Mouse (Mus musculus): ENCODE results near the gene Wnt7b. TPM values are rescaled to one million over a fixed set of nuclear protein-coding genes. Genes with fewer than 3 reads are reported as not detected.

Gene Wnt7b
- polyA plus RNA-seq, 1 experiment: not detected

DNA sequence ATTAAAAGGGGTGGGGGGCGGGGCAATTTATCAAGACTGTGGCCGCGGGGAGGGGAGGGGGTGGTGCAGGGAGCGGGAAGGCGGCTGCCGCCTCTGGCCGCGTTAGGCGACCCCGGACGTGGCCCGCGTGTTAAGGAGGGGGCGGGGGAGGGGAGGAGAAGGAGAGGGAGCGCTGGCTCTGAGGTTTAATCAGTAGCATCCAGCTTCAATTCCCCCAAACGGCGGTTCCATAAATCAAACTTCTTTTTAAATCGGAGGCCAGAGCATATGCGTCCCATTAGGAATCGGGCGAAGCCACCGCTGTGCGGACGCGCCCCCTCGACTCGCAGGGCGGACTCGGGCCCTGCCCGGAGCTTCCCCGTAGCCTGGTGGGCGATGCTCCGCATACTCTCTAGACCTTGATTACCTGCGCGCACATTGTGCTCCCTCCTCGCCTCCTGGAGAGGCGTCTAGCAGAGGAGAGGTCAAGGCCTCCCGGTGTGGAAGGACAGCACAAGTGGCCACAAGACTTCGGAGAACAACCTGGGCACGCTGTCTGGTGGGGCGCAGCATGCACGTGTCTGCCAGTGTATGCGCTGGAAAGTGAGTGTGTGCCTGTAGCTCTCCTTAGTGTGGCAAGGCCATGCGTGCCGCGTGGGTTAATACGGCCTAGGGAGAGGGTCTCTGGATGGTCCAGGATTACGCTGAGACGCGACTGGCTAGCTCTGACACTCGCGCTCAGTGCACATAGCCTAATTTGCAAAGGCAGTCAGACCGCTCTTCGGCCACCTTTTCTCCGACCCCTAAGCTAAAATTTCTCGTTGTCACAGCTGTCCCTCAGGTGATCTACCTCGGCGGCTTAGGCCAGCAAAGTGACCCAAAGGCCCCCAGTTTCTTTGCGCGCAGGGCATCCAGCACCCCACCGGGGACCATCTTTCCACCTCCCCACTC, 5.5 kb downstream of the Wnt7b start:
- Histone ChIP-seq H3K27me3 (ENCODE audit: control insufficient read depth, insufficient read depth, low read length) (peaks cover 63% of the 10 kb centered on the region), H3K36me3 (ENCODE audit: control insufficient read depth, insufficient read depth, low read length) (no peaks in the 10 kb centered on the region), H3K27ac (ENCODE audit: insufficient read depth, low read depth, low read length) (no peak overlapping the region), H3K4me1 (ENCODE audit: control insufficient read depth, insufficient read depth, insufficient read length, low read length) (peaks cover 8% of the 10 kb centered on the region), H3K4me3 (ENCODE audit: low read depth, low read length) (no peak overlapping the region)
- 4% methylated on average over 60 of the region's 61 CpGs for WGBS
- TF ChIP-seq CTCF (IDR thresholded peaks at IDR 0.05; ENCODE audit: extremely low read depth, insufficient read length, insufficient replicate concordance, low read depth, low read length) (no peak), POLR2A (IDR thresholded peaks at IDR 0.05; ENCODE audit: low read depth, low read length) (no peak)

DNA sequence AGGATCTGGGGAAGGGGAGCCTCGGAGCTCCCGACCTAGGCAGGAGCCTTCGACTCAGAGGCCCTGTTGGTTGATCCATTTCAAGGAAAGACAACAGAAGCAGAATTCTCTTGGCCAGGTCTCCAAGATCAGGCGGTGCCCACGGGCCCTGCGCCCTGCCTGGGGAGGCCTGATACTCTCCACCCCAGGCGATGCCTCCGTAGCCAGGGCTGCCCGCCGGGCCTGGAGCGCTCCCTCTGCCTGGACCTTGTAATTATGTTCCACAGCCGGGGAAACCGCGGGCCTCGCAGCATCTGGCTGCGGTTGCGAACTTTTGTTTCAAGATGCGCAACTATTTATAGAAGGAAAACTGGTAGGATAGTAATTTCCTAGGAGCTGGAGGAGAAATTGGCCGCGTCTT, 6.2 kb downstream of the Wnt7b start:
- peaks cover 2% of the 10 kb centered on the region; the same call in 1 of the 2 replicates for H3K4me1 ChIP-seq (ENCODE audit: control insufficient read depth, insufficient read depth, insufficient read length, low read length)
- WGBS: 5% methylated on average over 20 of the region's 20 CpGs
- H3K27ac ChIP-seq (ENCODE audit: insufficient read depth, low read depth, low read length): no peak overlapping the region
- H3K36me3 ChIP-seq (ENCODE audit: control insufficient read depth, insufficient read depth, low read length): no peaks in the 10 kb centered on the region
- no peak for TF ChIP-seq POLR2A (IDR thresholded peaks at IDR 0.05; ENCODE audit: low read depth, low read length)
- TF ChIP-seq CTCF (IDR thresholded peaks at IDR 0.05; ENCODE audit: extremely low read depth, insufficient read length, insufficient replicate concordance, low read depth, low read length): no peak
- no peak overlapping the region for H3K4me3 ChIP-seq (ENCODE audit: low read depth, low read length)
- H3K27me3 ChIP-seq (ENCODE audit: control insufficient read depth, insufficient read depth, low read length): peaks cover 56% of the 10 kb centered on the region

DNA sequence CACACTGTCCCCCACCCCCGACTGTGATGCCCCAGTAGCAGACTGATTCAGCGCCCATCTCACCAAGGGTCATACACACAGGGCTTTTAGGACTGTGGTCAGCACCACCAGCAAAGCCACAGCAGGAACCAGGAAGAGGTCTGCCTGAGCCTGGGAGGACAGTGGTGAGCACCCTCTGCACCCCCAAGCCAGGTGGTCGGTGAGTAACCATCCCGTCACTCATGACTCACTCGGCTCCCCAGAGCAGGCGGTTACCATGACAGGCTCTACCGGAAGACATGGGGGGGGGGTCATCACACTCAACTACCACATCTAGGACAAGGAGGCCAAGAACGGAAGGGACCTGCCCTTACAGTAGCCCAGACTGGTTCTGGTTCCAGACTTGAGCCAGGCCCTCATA, 7.7 kb downstream of the Wnt7b start:
- Histone ChIP-seq H3K27me3 (ENCODE audit: control insufficient read depth, insufficient read depth, low read length) (peaks cover 41% of the 10 kb centered on the region), H3K4me3 (ENCODE audit: low read depth, low read length) (no peak overlapping the region), H3K4me1 (ENCODE audit: control insufficient read depth, insufficient read depth, insufficient read length, low read length) (no peaks in the 10 kb centered on the region), H3K27ac (ENCODE audit: insufficient read depth, low read depth, low read length) (no peak overlapping the region), H3K36me3 (ENCODE audit: control insufficient read depth, insufficient read depth, low read length) (no peaks in the 10 kb centered on the region)
- WGBS: 70% methylated on average over 8 of the region's 8 CpGs
- TF ChIP-seq CTCF (IDR thresholded peaks at IDR 0.05; ENCODE audit: extremely low read depth, insufficient read length, insufficient replicate concordance, low read depth, low read length) (no peak), POLR2A (IDR thresholded peaks at IDR 0.05; ENCODE audit: low read depth, low read length) (no peak)

DNA sequence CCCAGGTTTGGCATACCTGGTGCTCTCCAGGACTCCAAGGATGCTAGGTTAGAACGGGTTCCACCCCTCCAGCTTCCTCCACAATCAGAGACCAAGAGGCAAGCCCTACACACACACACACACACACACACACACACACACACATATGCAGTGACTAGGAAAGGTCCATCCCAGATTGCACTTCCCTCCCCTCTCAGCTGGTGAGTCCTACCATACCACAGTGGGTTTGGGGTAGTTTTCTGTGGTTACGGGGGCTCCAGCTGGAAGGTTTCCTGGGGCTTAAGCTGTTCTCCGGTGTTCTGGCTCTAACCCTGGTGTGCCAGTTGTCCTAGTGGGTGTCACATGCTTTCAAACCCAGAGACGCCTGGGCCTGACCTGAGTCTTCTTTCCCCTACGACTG, 8.2 kb downstream of the Wnt7b start:
- Histone ChIP-seq H3K27ac (ENCODE audit: insufficient read depth, low read depth, low read length) (no peak overlapping the region), H3K36me3 (ENCODE audit: control insufficient read depth, insufficient read depth, low read length) (no peaks in the 10 kb centered on the region), H3K4me3 (ENCODE audit: low read depth, low read length) (no peak overlapping the region), H3K4me1 (ENCODE audit: control insufficient read depth, insufficient read depth, insufficient read length, low read length) (no peaks in the 10 kb centered on the region), H3K27me3 (ENCODE audit: control insufficient read depth, insufficient read depth, low read length) (peaks cover 39% of the 10 kb centered on the region)
- 61% methylated on average over 5 of the region's 5 CpGs for WGBS
- TF ChIP-seq POLR2A (IDR thresholded peaks at IDR 0.05; ENCODE audit: low read depth, low read length) (no peak), CTCF (IDR thresholded peaks at IDR 0.05; ENCODE audit: extremely low read depth, insufficient read length, insufficient replicate concordance, low read depth, low read length) (no peak)

GRCm38 (mm10) chr15:85572619-85573254, 9.5 kb downstream of the Wnt7b start:
- no peak overlapping the region for H3K27ac ChIP-seq (ENCODE audit: insufficient read depth, low read depth, low read length)
- no peaks in the 10 kb centered on the region for H3K36me3 ChIP-seq (ENCODE audit: control insufficient read depth, insufficient read depth, low read length)
- H3K4me3 ChIP-seq (ENCODE audit: low read depth, low read length): no peak overlapping the region
- H3K4me1 ChIP-seq (ENCODE audit: control insufficient read depth, insufficient read depth, insufficient read length, low read length): no peaks in the 10 kb centered on the region
- TF ChIP-seq CTCF (IDR thresholded peaks at IDR 0.05; ENCODE audit: extremely low read depth, insufficient read length, insufficient replicate concordance, low read depth, low read length) (no peak), POLR2A (IDR thresholded peaks at IDR 0.05; ENCODE audit: low read depth, low read length) (no peak)
- peaks cover 29% of the 10 kb centered on the region for H3K27me3 ChIP-seq (ENCODE audit: control insufficient read depth, insufficient read depth, low read length)
- 53% methylated on average over 8 of the region's 8 CpGs for WGBS

DNA sequence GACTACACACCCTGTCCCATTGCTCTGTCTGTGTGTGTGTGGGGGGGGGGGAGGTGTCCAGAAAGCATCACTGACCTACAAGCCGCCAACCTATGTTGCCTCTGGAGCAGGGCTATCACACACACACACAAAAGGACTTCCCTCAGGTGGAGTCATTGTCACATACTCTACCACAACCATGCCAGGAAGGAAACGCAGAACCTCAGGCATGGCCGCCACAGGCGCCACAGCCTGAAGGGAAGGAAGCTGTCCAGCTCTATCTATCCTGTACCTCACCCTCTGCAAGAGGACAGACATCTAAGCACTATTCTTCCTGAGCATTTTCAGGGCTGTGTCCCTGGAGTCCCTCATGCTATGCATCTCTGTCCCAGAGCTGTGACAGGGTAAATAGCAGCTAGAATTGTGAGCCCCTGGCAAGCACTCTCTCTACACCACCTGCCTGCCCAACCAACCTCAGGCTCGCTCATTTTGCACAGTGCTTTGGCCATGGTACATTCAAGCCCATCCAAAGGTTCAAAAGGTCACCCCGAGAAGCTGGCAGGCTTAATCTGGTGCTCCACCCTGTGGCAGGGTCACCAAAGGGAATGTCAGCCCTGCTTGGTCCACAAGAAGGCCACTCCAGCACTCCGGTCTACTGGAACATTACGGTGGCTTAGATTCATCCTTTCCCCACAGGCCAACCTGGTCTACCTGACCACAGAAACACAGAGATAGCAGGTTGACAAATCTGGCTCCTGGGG, 12.1 kb downstream of the Wnt7b start:
- TF ChIP-seq CTCF (IDR thresholded peaks at IDR 0.05; ENCODE audit: extremely low read depth, insufficient read length, insufficient replicate concordance, low read depth, low read length): no peak
- no peak for TF ChIP-seq POLR2A (IDR thresholded peaks at IDR 0.05; ENCODE audit: low read depth, low read length)
- 63% methylated on average over 8 of the region's 8 CpGs for WGBS
- Histone ChIP-seq H3K4me1 (ENCODE audit: control insufficient read depth, insufficient read depth, insufficient read length, low read length) (no peaks in the 10 kb centered on the region), H3K36me3 (ENCODE audit: control insufficient read depth, insufficient read depth, low read length) (no peaks in the 10 kb centered on the region), H3K27ac (ENCODE audit: insufficient read depth, low read depth, low read length) (no peak overlapping the region), H3K27me3 (ENCODE audit: control insufficient read depth, insufficient read depth, low read length) (peaks cover 8% of the 10 kb centered on the region; the same call in 1 of the 2 replicates), H3K4me3 (ENCODE audit: low read depth, low read length) (no peak overlapping the region)
